Mouse (Mus musculus): ENCODE measurements around the gene Tysnd1. TPM values are rescaled to one million over a fixed set of nuclear protein-coding genes. Genes with fewer than 3 reads are reported as not detected.

Tysnd1 gene
- total and polyA plus RNA-seq, 3 experiments, result 72.7 to 119 TPM; not detected in 1

DNA sequence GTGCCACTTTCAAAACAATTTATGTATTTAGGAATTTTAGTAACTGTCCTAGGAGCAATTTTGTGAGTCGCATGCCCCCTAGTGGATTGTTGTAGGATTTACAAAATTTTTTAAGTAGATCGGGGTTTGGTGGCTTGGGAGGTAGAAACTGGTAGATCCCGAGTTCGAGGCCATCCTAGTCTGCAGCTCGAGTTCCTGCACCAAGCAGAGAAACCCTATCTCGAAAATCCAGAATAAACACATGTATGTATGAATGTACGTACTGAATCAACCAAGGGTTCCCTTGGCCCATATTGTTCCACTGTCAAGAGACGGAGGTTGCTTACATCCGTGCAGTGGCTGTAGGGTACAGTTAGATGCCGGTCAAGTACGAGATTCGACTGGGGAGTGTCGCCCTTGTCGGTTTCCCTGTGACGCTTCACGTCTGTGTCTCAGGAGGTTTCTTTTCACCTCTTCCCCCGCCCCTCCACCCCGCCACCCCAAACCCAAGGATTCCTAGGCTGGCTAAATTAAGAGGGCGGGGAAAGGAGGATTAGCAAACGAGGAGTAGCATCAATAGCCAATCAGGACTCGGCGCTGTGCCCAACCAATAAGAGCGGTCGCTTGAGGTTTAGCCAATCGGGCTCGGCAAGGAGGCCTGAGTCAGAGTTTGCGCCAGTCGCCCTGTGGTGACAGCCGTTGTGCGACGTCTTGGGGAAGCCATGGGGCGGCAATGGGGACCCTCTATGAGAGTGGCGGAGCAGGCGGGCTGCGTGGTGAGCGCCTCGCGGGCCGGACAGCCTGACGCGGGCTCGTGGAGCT, at the start of gene Tysnd1 (continued):
- TF ChIP-seq UBTF (IDR thresholded peaks at IDR 0.05; ENCODE audit: borderline replicate concordance, insufficient read depth, low read depth, low read length), result no peak
- TF ChIP-seq ZMIZ1 (IDR thresholded peaks at IDR 0.05; ENCODE audit: low read depth, low read length), result 0 out of 2 replicates have a peak, but pooled peaks have one; percentile 44
- TF ChIP-seq MAFK (IDR thresholded peaks at IDR 0.05; ENCODE audit: borderline replicate concordance, low read depth, low read length), result no peak
- TF ChIP-seq GATA1 (IDR thresholded peaks at IDR 0.05; ENCODE audit: low read depth, low read length), result no peak

GRCm38 (mm10) chr10:61646557-61646956, 48.8 kb upstream of the Tysnd1 start:
- H3K9me3 ChIP-seq (replicated peaks; ENCODE audit: insufficient read depth, low read length), result no peaks in the 10 kb centered on the region
- TF ChIP-seq TAL1 (IDR thresholded peaks at IDR 0.05; ENCODE audit: low read length), result no peak
- no peak for TF ChIP-seq ETS1 (IDR thresholded peaks at IDR 0.05; ENCODE audit: low read depth, low read length)
- no peak for TF ChIP-seq MEF2A (IDR thresholded peaks at IDR 0.05; ENCODE audit: extremely low read depth, insufficient replicate concordance, low read depth, low read length, poor library complexity, severe bottlenecking)
- TF ChIP-seq RAD21 (IDR thresholded peaks at IDR 0.05; ENCODE audit: low read depth, low read length), result no peak
- no peak for TF ChIP-seq GATA1 (IDR thresholded peaks at IDR 0.05; ENCODE audit: low read depth, low read length)
- TF ChIP-seq NELFE (IDR thresholded peaks at IDR 0.05; ENCODE audit: low read depth, low read length), result no peak
- no peak for TF ChIP-seq USF1 (IDR thresholded peaks at IDR 0.05; ENCODE audit: low read depth, low read length)
- no peak for TF ChIP-seq ZMIZ1 (IDR thresholded peaks at IDR 0.05; ENCODE audit: low read depth, low read length)
- TF ChIP-seq ELF1 (IDR thresholded peaks at IDR 0.05; ENCODE audit: low read depth, low read length), result no peak
- no peak for TF ChIP-seq CHD1 (IDR thresholded peaks at IDR 0.05; ENCODE audit: low read depth, low read length)
- no peak for TF ChIP-seq POLR2AphosphoS5 (IDR thresholded peaks at IDR 0.05; ENCODE audit: borderline replicate concordance, low read depth, low read length)
- TF ChIP-seq GABPA (IDR thresholded peaks at IDR 0.05; ENCODE audit: low read depth, low read length), result no peak
- TF ChIP-seq KAT2A (conservative IDR thresholded peaks at IDR 0.05; ENCODE audit: low read depth, low read length), result no peak
- TF ChIP-seq SIN3A (IDR thresholded peaks at IDR 0.05; ENCODE audit: low read length), result no peak
- TF ChIP-seq CTCF (IDR thresholded peaks at IDR 0.05 in 2 of 3, conservative IDR thresholded peaks at IDR 0.05 in 1 of 3; ENCODE audit: control insufficient read depth in 1 of 3, insufficient read depth in 1 of 3, low read depth in 2 of 3, low read length in 3 of 3, poor library complexity in 1 of 3, severe bottlenecking in 1 of 3), result no peak
- no peak for TF ChIP-seq MYC (IDR thresholded peaks at IDR 0.05; ENCODE audit: low read depth, low read length)
- TF ChIP-seq BHLHE40 (IDR thresholded peaks at IDR 0.05; ENCODE audit: borderline replicate concordance, low read depth, low read length), result no peak
- TF ChIP-seq RCOR1 (IDR thresholded peaks at IDR 0.05; ENCODE audit: low read depth, low read length), result no peak
- no peak for TF ChIP-seq MAX (IDR thresholded peaks at IDR 0.05; ENCODE audit: low read length)
- no peak for TF ChIP-seq E2F4 (IDR thresholded peaks at IDR 0.05; ENCODE audit: borderline replicate concordance, low read depth, low read length)
- peaks cover 0 to 15% of the 10 kb centered on the region in 2 experiments; a peak in 2 of 4 replicates for H3K36me3 ChIP-seq (ENCODE audit: control insufficient read depth in 1 of 2, insufficient read depth in 2 of 2, low read length in 2 of 2)
- DNase-seq (ENCODE audit: low read depth, low spot score), result no peak
- peaks cover 0 to 7% of the 10 kb centered on the region in 2 experiments; a peak in 2 of 4 replicates for H3K27me3 ChIP-seq (ENCODE audit: control insufficient read depth in 1 of 2, insufficient read depth in 2 of 2, low read length in 2 of 2)
- no peak overlapping the region for H3K27ac ChIP-seq (ENCODE audit: control insufficient read depth, low read depth, low read length)
- peaks cover 0 to 10% of the 10 kb centered on the region in 2 experiments; a peak in 3 of 4 replicates for H3K4me1 ChIP-seq (ENCODE audit: control insufficient read depth in 1 of 2, insufficient read depth in 2 of 2, low read length in 2 of 2)
- H3K79me2 ChIP-seq (ENCODE audit: control insufficient read depth, insufficient read depth, low read length, poor library complexity), result peaks cover 18% of the 10 kb centered on the region
- no peak overlapping the region for H3K4me3 ChIP-seq (ENCODE audit: control insufficient read depth in 1 of 2, insufficient read depth in 1 of 2, low read depth in 2 of 2, low read length in 2 of 2)
- H3K9ac ChIP-seq (ENCODE audit: control insufficient read depth, low read depth, low read length, poor library complexity, severe bottlenecking), result no peak overlapping the region
